Mouse (Mus musculus): ENCODE data around the gene Calu. TPM values are rescaled to one million over a fixed set of nuclear protein-coding genes. Genes with fewer than 3 reads are reported as not detected.
A peak's percentile ranks its signal among the peaks of the same experiment; 100 is the strongest.
"Not testable (repeated sequence)": the region's sequence is repeated elsewhere in the genome, so short reads cannot be mapped to it uniquely, and the experiment has no call there.

The Calu gene
- polyA plus RNA-seq, 1 experiment from 2014 or later = 166 TPM

- Histone ChIP-seq H3K27me3 (no peaks in the 10 kb centered on the region), H3K27ac (no peak overlapping the region), H3K4me1 (replicated peaks) (no peaks in the 10 kb centered on the region), H3K36me3 (no peaks in the 10 kb centered on the region), H3K4me2 (replicated peaks) (no peak overlapping the region), H3K4me3 (replicated peaks) (no peak overlapping the region), H3K9me3 (no peaks in the 10 kb centered on the region), H3K9ac (replicated peaks) (no peak overlapping the region)
- ATAC-seq = no peak
- WGBS = 79% methylated on average over 4 of the region's 4 CpGs
Observed at GRCm38 (mm10) chr6:29322735-29323134, 25.1 kb upstream of the Calu start.

- no peak overlapping the region for H3K9ac ChIP-seq (replicated peaks)
- H3K4me3 ChIP-seq (replicated peaks) = no peak overlapping the region
- no peaks in the 10 kb centered on the region for H3K27me3 ChIP-seq
- H3K9me3 ChIP-seq = no peaks in the 10 kb centered on the region
- no peak overlapping the region for H3K27ac ChIP-seq
- WGBS = 88% methylated on average over 9 of the region's 9 CpGs
- no peaks in the 10 kb centered on the region for H3K36me3 ChIP-seq
- H3K4me2 ChIP-seq (replicated peaks) = no peak overlapping the region
- no peak for ATAC-seq
- no peaks in the 10 kb centered on the region for H3K4me1 ChIP-seq (replicated peaks)
Observed at GRCm38 (mm10) chr6:29326961-29327360, 20.9 kb upstream of the Calu start.

GRCm38 (mm10) chr6:29329514-29329913, 18.4 kb upstream of the Calu start:
- H3K27me3 ChIP-seq = no peaks in the 10 kb centered on the region
- no peak overlapping the region for H3K9ac ChIP-seq (replicated peaks)
- no peak overlapping the region for H3K4me3 ChIP-seq (replicated peaks)
- 83% methylated on average over 4 of the region's 4 CpGs for WGBS
- H3K9me3 ChIP-seq = no peaks in the 10 kb centered on the region
- H3K4me2 ChIP-seq (replicated peaks) = no peak overlapping the region
- ATAC-seq = no peak
- H3K4me1 ChIP-seq (replicated peaks) = no peaks in the 10 kb centered on the region
- H3K27ac ChIP-seq = no peak overlapping the region
- H3K36me3 ChIP-seq = no peaks in the 10 kb centered on the region

- not testable (repeated sequence) for H3K36me3 ChIP-seq; H3K27ac ChIP-seq; H3K4me3 ChIP-seq (replicated peaks); H3K4me2 ChIP-seq (replicated peaks); H3K27me3 ChIP-seq; H3K9me3 ChIP-seq; ATAC-seq; H3K9ac ChIP-seq (replicated peaks)
- peaks cover 15% of the 10 kb centered on the region for H3K4me1 ChIP-seq (replicated peaks)
- WGBS = 96% methylated on average over 2 of the region's 2 CpGs
Observed at GRCm38 (mm10) chr6:29346512-29346911, 1.4 kb upstream of the Calu start.

GRCm38 (mm10) chr6:29347189-29347588, 680 bp upstream of the Calu start:
- peaks cover 15% of the 10 kb centered on the region for H3K4me1 ChIP-seq (replicated peaks)
- no peaks in the 10 kb centered on the region for H3K9me3 ChIP-seq
- WGBS = 40% methylated on average over 7 of the region's 7 CpGs
- ATAC-seq = no peak
- no peaks in the 10 kb centered on the region for H3K27me3 ChIP-seq
- peak overlapping the region; percentile 84 for H3K27ac ChIP-seq
- H3K9ac ChIP-seq (replicated peaks) = peak overlapping the region; percentile 79
- H3K4me2 ChIP-seq (replicated peaks) = peak overlapping the region; percentile 77
- peak overlapping the region; percentile 85 for H3K4me3 ChIP-seq (replicated peaks)
- no peaks in the 10 kb centered on the region for H3K36me3 ChIP-seq

- under 1% methylated on average over 15 of the region's 15 CpGs for WGBS
- H3K27me3 ChIP-seq = no peaks in the 10 kb centered on the region
Observed at GRCm38 (mm10) chr6:29348371-29348724, 479 bp downstream of the Calu start.

GRCm38 (mm10) chr6:29351613-29352012, 3.7 kb downstream of the Calu start:
- H3K9me3 ChIP-seq = no peaks in the 10 kb centered on the region
- H3K9ac ChIP-seq (replicated peaks) = no peak overlapping the region
- no peak overlapping the region for H3K27ac ChIP-seq
- no peaks in the 10 kb centered on the region for H3K27me3 ChIP-seq
- no peak for ATAC-seq
- peaks cover 18% of the 10 kb centered on the region for H3K4me1 ChIP-seq (replicated peaks)
- H3K36me3 ChIP-seq = peaks cover under 1% of the 10 kb centered on the region; the same call in 1 of the 2 replicates
- no peak overlapping the region for H3K4me3 ChIP-seq (replicated peaks)
- H3K4me2 ChIP-seq (replicated peaks) = no peak overlapping the region

More at GRCm38 (mm10) chr6:29348371-29348724, 479 bp downstream of the Calu start:
- Histone ChIP-seq H3K9ac (replicated peaks) (peak overlapping the region; percentile 86), H3K27ac (peak overlapping the region; percentile 65), H3K36me3 (no peaks in the 10 kb centered on the region), H3K4me3 (replicated peaks) (peak overlapping the region; percentile 85), H3K9me3 (no peaks in the 10 kb centered on the region), H3K4me2 (replicated peaks) (peak overlapping the region; percentile 76), H3K4me1 (replicated peaks) (peaks cover 18% of the 10 kb centered on the region)
- no peak for ATAC-seq

GRCm38 (mm10) chr6:29352816-29353215, 4.9 kb downstream of the Calu start:
- H3K9ac ChIP-seq (replicated peaks) = no peak overlapping the region
- no peak overlapping the region for H3K27ac ChIP-seq
- H3K36me3 ChIP-seq = peaks cover 10% of the 10 kb centered on the region
- no peak overlapping the region for H3K4me3 ChIP-seq (replicated peaks)
- no peaks in the 10 kb centered on the region for H3K9me3 ChIP-seq
- H3K4me1 ChIP-seq (replicated peaks) = peaks cover 12% of the 10 kb centered on the region
- H3K4me2 ChIP-seq (replicated peaks) = no peak overlapping the region
- WGBS = 48% methylated on average over 5 of the region's 5 CpGs
- H3K27me3 ChIP-seq = no peaks in the 10 kb centered on the region
- no peak for ATAC-seq

GRCm38 (mm10) chr6:29359386-29359785, 11.5 kb downstream of the Calu start:
- Histone ChIP-seq H3K36me3 (peaks cover 13% of the 10 kb centered on the region), H3K27me3 (no peaks in the 10 kb centered on the region), H3K27ac (no peak overlapping the region), H3K4me2 (replicated peaks) (no peak overlapping the region), H3K4me1 (replicated peaks) (peaks cover 7% of the 10 kb centered on the region), H3K9me3 (no peaks in the 10 kb centered on the region), H3K9ac (replicated peaks) (no peak overlapping the region), H3K4me3 (replicated peaks) (no peak overlapping the region)
- no peak for ATAC-seq
- 96% methylated on average over 3 of the region's 3 CpGs for WGBS

GRCm38 (mm10) chr6:29360211-29360610, 12.3 kb downstream of the Calu start:
- H3K27me3 ChIP-seq = no peaks in the 10 kb centered on the region
- 94% methylated on average over 6 of the region's 6 CpGs for WGBS

GRCm38 (mm10) chr6:29362246-29363128, 14.6 kb downstream of the Calu start:
- Histone ChIP-seq H3K27me3 (no peaks in the 10 kb centered on the region), H3K4me1 (replicated peaks) (peaks cover 7% of the 10 kb centered on the region), H3K4me2 (replicated peaks) (no peak overlapping the region), H3K9ac (replicated peaks) (no peak overlapping the region), H3K9me3 (no peaks in the 10 kb centered on the region), H3K36me3 (peaks cover 25% of the 10 kb centered on the region), H3K4me3 (replicated peaks) (no peak overlapping the region), H3K27ac (no peak overlapping the region)
- ATAC-seq = no peak
- 60% methylated on average over 7 of the region's 7 CpGs for WGBS

More at GRCm38 (mm10) chr6:29360211-29360610, 12.3 kb downstream of the Calu start:
- H3K9ac ChIP-seq (replicated peaks) = no peak overlapping the region
- ATAC-seq = no peak
- peaks cover 14% of the 10 kb centered on the region for H3K36me3 ChIP-seq
- peaks cover 7% of the 10 kb centered on the region for H3K4me1 ChIP-seq (replicated peaks)
- no peaks in the 10 kb centered on the region for H3K9me3 ChIP-seq
- H3K4me3 ChIP-seq (replicated peaks) = no peak overlapping the region
- H3K4me2 ChIP-seq (replicated peaks) = no peak overlapping the region
- no peak overlapping the region for H3K27ac ChIP-seq

- Histone ChIP-seq H3K4me3 (replicated peaks) (no peak overlapping the region), H3K36me3 (peaks cover 21% of the 10 kb centered on the region), H3K27me3 (no peaks in the 10 kb centered on the region), H3K4me1 (replicated peaks) (peaks cover 7% of the 10 kb centered on the region), H3K4me2 (replicated peaks) (no peak overlapping the region), H3K9ac (replicated peaks) (no peak overlapping the region), H3K9me3 (no peaks in the 10 kb centered on the region), H3K27ac (no peak overlapping the region)
- WGBS = 87% methylated on average over 3 of the region's 3 CpGs
- no peak for ATAC-seq
Observed at GRCm38 (mm10) chr6:29363129-29363515, 15.3 kb downstream of the Calu start.

- H3K27ac ChIP-seq = no peak overlapping the region
- H3K36me3 ChIP-seq = peaks cover 25% of the 10 kb centered on the region
- H3K9ac ChIP-seq (replicated peaks) = no peak overlapping the region
- no peak overlapping the region for H3K4me2 ChIP-seq (replicated peaks)
- no peaks in the 10 kb centered on the region for H3K9me3 ChIP-seq
- H3K4me1 ChIP-seq (replicated peaks) = peaks cover 7% of the 10 kb centered on the region
- H3K27me3 ChIP-seq = no peaks in the 10 kb centered on the region
- WGBS = 100% methylated on average over 1 of the region's 1 CpGs
- H3K4me3 ChIP-seq (replicated peaks) = no peak overlapping the region
- no peak for ATAC-seq
Observed at GRCm38 (mm10) chr6:29365277-29365676, 17.4 kb downstream of the Calu start.

Measured in midbrain, embryonic 13.5 days (tissue).